Mouse (Mus musculus) forebrain, embryonic 16.5 days (tissue): ENCODE measurements around the gene Zfp111. TPM values are rescaled to one million over a fixed set of nuclear protein-coding genes. Genes with fewer than 3 reads are reported as not detected.

Source experiments
- ATAC-seq: fragments of 200-750 bp; cut with Nextera tagmentation; 2 replicates; pipeline ENCODE4 v1.8.0; 2017; ENCODE audit warnings: mild to moderate bottlenecking, moderate library complexity
- H3K27ac ChIP-seq: fragments of 300-500 bp; sonication (generic); 2 replicates; pipeline ENCODE4 v1.5.1; 2014; ENCODE audit warnings: low read length, control low read depth
- H3K27me3 ChIP-seq: fragments of 300-500 bp; sonication (generic); replicated peaks from 2 replicates; pipeline ENCODE4 v1.6.1; 2014; ENCODE audit warnings: low read length; ENCODE audit not compliant: control insufficient read depth, insufficient read depth
- H3K36me3 ChIP-seq: fragments of 300-500 bp; sonication (generic); 2 replicates; pipeline ENCODE4 v1.6.1; 2014; ENCODE audit not compliant: control insufficient read depth, insufficient read depth
- H3K4me1 ChIP-seq: fragments of 300-500 bp; sonication (generic); replicated peaks from 2 replicates; pipeline ENCODE4 v1.6.1; 2014; ENCODE audit warnings: low read length; ENCODE audit not compliant: control insufficient read depth, insufficient read depth
- H3K4me2 ChIP-seq: fragments of 300-500 bp; sonication (generic); 2 replicates; pipeline ENCODE4 v1.6.1; 2014; ENCODE audit warnings: mild to moderate bottlenecking, low read length, control low read depth
- H3K4me3 ChIP-seq: fragments of 300-500 bp; sonication (generic); replicated peaks from 2 replicates; pipeline ENCODE4 v1.5.1; 2014; ENCODE audit warnings: mild to moderate bottlenecking, low read length, control low read depth
- H3K9ac ChIP-seq: fragments of 300-500 bp; sonication (generic); replicated peaks from 2 replicates; pipeline ENCODE4 v1.6.1; 2014; ENCODE audit warnings: low read depth, low read length, control low read depth
- H3K9me3 ChIP-seq: fragments of 300-500 bp; sonication (generic); 2 replicates; pipeline ENCODE4 v1.6.1; 2016; ENCODE audit warnings: low read length; ENCODE audit not compliant: control insufficient read depth
- WGBS: fragments of 180-500 bp; shearing (Covaris S2); extraction: QIAGEN DNeasy Blood & Tissue Kit; methylation state at CpG from one replicate; pipeline ENCODE4 v1.1.7; 2014; 5-methylcytosine and 5-hydroxymethylcytosine counted together
- polyA plus RNA-seq: library from polyadenylated mRNA; unstranded; fragments of >200 nt; fragmentation: Nextera tagmentation; extraction: Ambion mirVana; gene quantifications from 2 replicates; pipeline ENCODE4 v1.2.1, GENCODE M21; 2015

Zfp111 gene
- polyA plus RNA-seq, 1 experiment from 2014 or later, result 7.2 TPM

GRCm38 (mm10) chr7:24207488-24208261, 3.6 kb downstream of the Zfp111 start:
- peaks cover 9% of the 10 kb centered on the region for H3K4me1 ChIP-seq
- ATAC-seq, result peak; percentile 93
- peak overlapping the region; percentile 66 for H3K27ac ChIP-seq
- peak overlapping the region; percentile 86 for H3K9ac ChIP-seq
- H3K4me2 ChIP-seq, result peak overlapping the region; percentile 76
- WGBS, result 11% methylated on average over 24 of the region's 24 CpGs
- H3K27me3 ChIP-seq, result no peaks in the 10 kb centered on the region
- no peaks in the 10 kb centered on the region for H3K9me3 ChIP-seq
- 0 out of 2 replicates have a peak, but pooled peaks cover 2% of the 10 kb centered on the region for H3K36me3 ChIP-seq
- H3K4me3 ChIP-seq, result peak overlapping the region; percentile 79

GRCm38 (mm10) chr7:24196961-24197360, 14.3 kb downstream of the Zfp111 start:
- Histone ChIP-seq H3K27me3 (no peaks in the 10 kb centered on the region), H3K27ac (no peak overlapping the region), H3K9me3 (no peaks in the 10 kb centered on the region), H3K9ac (no peak overlapping the region), H3K4me1 (no peaks in the 10 kb centered on the region), H3K4me3 (no peak overlapping the region), H3K36me3 (peaks cover 39% of the 10 kb centered on the region), H3K4me2 (no peak overlapping the region)
- 96% methylated on average over 4 of the region's 4 CpGs for WGBS
- ATAC-seq, result no peak

DNA sequence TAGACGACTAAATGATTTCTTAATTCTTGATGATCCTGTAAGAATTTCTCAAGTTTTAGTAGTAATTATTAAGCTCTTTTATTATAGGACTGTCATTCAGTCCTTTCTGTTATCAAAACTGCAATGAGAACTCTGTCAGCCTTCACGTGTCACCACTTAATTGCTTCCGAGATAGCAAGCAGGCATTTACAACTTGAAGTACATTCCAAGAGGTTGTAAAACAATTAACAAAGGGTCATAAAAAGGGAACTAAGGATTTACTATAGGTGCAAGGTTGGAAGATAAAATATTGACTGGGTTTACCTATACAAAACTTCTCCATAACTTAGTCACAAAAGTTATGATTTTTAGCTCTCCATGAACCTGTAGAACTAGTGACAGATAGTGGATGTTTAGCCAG, 18.1 kb downstream of the Zfp111 start:
- 92% methylated on average over 3 of the region's 3 CpGs for WGBS
- no peak for ATAC-seq
- H3K27ac ChIP-seq, result no peak overlapping the region
- peaks cover 16% of the 10 kb centered on the region for H3K36me3 ChIP-seq
- no peaks in the 10 kb centered on the region for H3K9me3 ChIP-seq
- H3K4me3 ChIP-seq, result no peak overlapping the region
- H3K9ac ChIP-seq, result no peak overlapping the region
- H3K27me3 ChIP-seq, result no peaks in the 10 kb centered on the region
- H3K4me2 ChIP-seq, result no peak overlapping the region
- no peaks in the 10 kb centered on the region for H3K4me1 ChIP-seq

GRCm38 (mm10) chr7:24191361-24191760, 19.9 kb downstream of the Zfp111 start:
- no peaks in the 10 kb centered on the region for H3K9me3 ChIP-seq
- peaks cover 12% of the 10 kb centered on the region for H3K36me3 ChIP-seq
- no peaks in the 10 kb centered on the region for H3K27me3 ChIP-seq
- no peak overlapping the region for H3K27ac ChIP-seq
- H3K4me3 ChIP-seq, result no peak overlapping the region
- no peak for ATAC-seq
- no peaks in the 10 kb centered on the region for H3K4me1 ChIP-seq
- 93% methylated on average over 2 of the region's 2 CpGs for WGBS
- no peak overlapping the region for H3K9ac ChIP-seq
- H3K4me2 ChIP-seq, result no peak overlapping the region

GRCm38 (mm10) chr7:24189571-24189944, 21.7 kb downstream of the Zfp111 start:
- 81% methylated on average over 5 of the region's 5 CpGs for WGBS
- no peak for ATAC-seq
- Histone ChIP-seq H3K9me3 (no peaks in the 10 kb centered on the region), H3K4me3 (no peak overlapping the region), H3K9ac (no peak overlapping the region), H3K36me3 (peaks cover 9% of the 10 kb centered on the region), H3K4me1 (no peaks in the 10 kb centered on the region), H3K27ac (no peak overlapping the region), H3K27me3 (no peaks in the 10 kb centered on the region), H3K4me2 (no peak overlapping the region)

GRCm38 (mm10) chr7:24188901-24189570, 22.2 kb downstream of the Zfp111 start:
- WGBS, result 61% methylated on average over 4 of the region's 4 CpGs
- Histone ChIP-seq H3K27ac (no peak overlapping the region), H3K9ac (no peak overlapping the region), H3K4me1 (no peaks in the 10 kb centered on the region), H3K27me3 (no peaks in the 10 kb centered on the region), H3K4me3 (no peak overlapping the region), H3K9me3 (no peaks in the 10 kb centered on the region), H3K4me2 (no peak overlapping the region), H3K36me3 (peaks cover 7% of the 10 kb centered on the region)
- ATAC-seq, result no peak

GRCm38 (mm10) chr7:24187611-24188010, 23.6 kb downstream of the Zfp111 start:
- H3K4me2 ChIP-seq, result no peak overlapping the region
- no peak for ATAC-seq
- no peak overlapping the region for H3K27ac ChIP-seq
- no peak overlapping the region for H3K4me3 ChIP-seq
- no peaks in the 10 kb centered on the region for H3K27me3 ChIP-seq
- WGBS, result 46% methylated on average over 1 of the region's 1 CpGs
- no peaks in the 10 kb centered on the region for H3K9me3 ChIP-seq
- no peak overlapping the region for H3K9ac ChIP-seq
- no peaks in the 10 kb centered on the region for H3K36me3 ChIP-seq
- H3K4me1 ChIP-seq, result no peaks in the 10 kb centered on the region

- Histone ChIP-seq H3K27me3 (no peaks in the 10 kb centered on the region), H3K4me3 (peak overlapping the region; percentile 67), H3K9ac (peak overlapping the region; percentile 75), H3K4me2 (peak overlapping the region; percentile 55), H3K36me3 (no peaks in the 10 kb centered on the region), H3K4me1 (peaks cover 6% of the 10 kb centered on the region; the same call in 1 of the 2 replicates), H3K27ac (no peak overlapping the region), H3K9me3 (no peaks in the 10 kb centered on the region)
- ATAC-seq, result no peak
- 55% methylated on average over 6 of the region's 6 CpGs for WGBS
Measured at GRCm38 (mm10) chr7:24175337-24175711, 35.9 kb downstream of the Zfp111 start.

GRCm38 (mm10) chr7:24174618-24175336, 36.5 kb downstream of the Zfp111 start, which contains the start of gene Zfp114:
Gene Zfp114, plus strand, starts transcription at chr7:24175060.
- Histone ChIP-seq H3K27ac (peak within 1 kb of the TSS; percentile 54; the same call in 1 of the 2 replicates), H3K4me3 (peak within 1 kb of the TSS; percentile 67), H3K4me2 (peak within 1 kb of the TSS; percentile 55), H3K4me1 (peaks cover 6% of the 10 kb centered on the region; the same call in 1 of the 2 replicates), H3K27me3 (no peaks in the 10 kb centered on the region), H3K9ac (peak within 1 kb of the TSS; percentile 75), H3K36me3 (no peaks in the 10 kb centered on the region), H3K9me3 (no peaks in the 10 kb centered on the region)
- peak; percentile 92 for ATAC-seq
- 12% methylated on average over 23 of the region's 23 CpGs for WGBS
